Mouse (Mus musculus) thymus, adult 2 months (tissue): Measurements from ENCODE around the gene Ing1. TPM values are rescaled to one million over a fixed set of nuclear protein-coding genes. Genes with fewer than 3 reads are reported as not detected.

ENCODE experiments used
- DNase-seq: peaks from one replicate; pipeline ENCODE4 v3.0.0; 2021
- H3K27ac ChIP-seq: fragments of 200-500 bp; 2 replicates; pipeline ENCODE4 v1.5.1; 2012; ENCODE audit warnings: low read length, control low read depth; ENCODE audit not compliant: control insufficient read depth, insufficient read depth
- H3K27me3 ChIP-seq: fragments of 200-500 bp; 2 replicates; pipeline ENCODE4 v1.6.1; 2012; ENCODE audit warnings: mild to moderate bottlenecking, low read length, moderate library complexity, mixed read lengths; ENCODE audit not compliant: control insufficient read depth, insufficient read depth
- H3K36me3 ChIP-seq: fragments of 200-500 bp; 2 replicates; pipeline ENCODE4 v1.6.1; 2012; ENCODE audit warnings: mild to moderate bottlenecking, low read length, moderate library complexity; ENCODE audit not compliant: control insufficient read depth, insufficient read depth
- H3K4me1 ChIP-seq: fragments of 200-500 bp; replicated peaks from 2 replicates; pipeline ENCODE4 v1.6.1; 2012; ENCODE audit warnings: low read length; ENCODE audit not compliant: control insufficient read depth, insufficient read depth
- H3K4me3 ChIP-seq: fragments of 200-500 bp; 2 replicates; pipeline ENCODE4 v1.5.1; 2012; ENCODE audit warnings: mild to moderate bottlenecking, low read length, control low read depth, moderate library complexity; ENCODE audit not compliant: control insufficient read depth, insufficient read depth
- CTCF ChIP-seq: fragments of 200-500 bp; IDR thresholded peaks from 2 replicates; pipeline ENCODE4 v1.5.1; 2012; ENCODE audit warnings: mild to moderate bottlenecking, control low read depth, low read length, moderate library complexity, borderline replicate concordance; ENCODE audit not compliant: control insufficient read depth, poor library complexity, insufficient read depth; ENCODE audit errors: extremely low read depth
- POLR2A ChIP-seq: fragments of 200-500 bp; IDR thresholded peaks from 2 replicates; pipeline ENCODE4 v1.6.1; 2012; ENCODE audit warnings: mild to moderate bottlenecking, low read length, control low read depth, moderate library complexity; ENCODE audit not compliant: control insufficient read depth, poor library complexity, insufficient read depth; ENCODE audit errors: extremely low read depth
- WGBS: fragments of 180-500 bp; shearing (Covaris S2); methylation state at CpG from one replicate; pipeline ENCODE4 v1.1.7; 2018; 5-methylcytosine and 5-hydroxymethylcytosine counted together
- polyA plus RNA-seq: library from polyadenylated mRNA; depleted of rRNA; stranded (reverse); fragments of >200 nt; gene quantifications from 2 replicates; pipeline ENCODE4 v1.2.3, GENCODE M21; 2012

Ing1 gene
- polyA plus RNA-seq, 1 experiment, result 47.2 TPM

- no peaks in the 10 kb centered on the region for H3K27me3 ChIP-seq
- no peak overlapping the region for H3K4me3 ChIP-seq
- peaks cover 26% of the 10 kb centered on the region for H3K36me3 ChIP-seq
- no peak overlapping the region for H3K27ac ChIP-seq
- 98% methylated on average over 9 of the region's 9 CpGs for WGBS
- no peaks in the 10 kb centered on the region for H3K4me1 ChIP-seq
- DNase-seq, result no peak
- TF ChIP-seq POLR2A (no peak), CTCF (no peak)
Measured at GRCm38 (mm10) chr8:11516292-11516691, 39.1 kb upstream of the Ing1 start.

DNA sequence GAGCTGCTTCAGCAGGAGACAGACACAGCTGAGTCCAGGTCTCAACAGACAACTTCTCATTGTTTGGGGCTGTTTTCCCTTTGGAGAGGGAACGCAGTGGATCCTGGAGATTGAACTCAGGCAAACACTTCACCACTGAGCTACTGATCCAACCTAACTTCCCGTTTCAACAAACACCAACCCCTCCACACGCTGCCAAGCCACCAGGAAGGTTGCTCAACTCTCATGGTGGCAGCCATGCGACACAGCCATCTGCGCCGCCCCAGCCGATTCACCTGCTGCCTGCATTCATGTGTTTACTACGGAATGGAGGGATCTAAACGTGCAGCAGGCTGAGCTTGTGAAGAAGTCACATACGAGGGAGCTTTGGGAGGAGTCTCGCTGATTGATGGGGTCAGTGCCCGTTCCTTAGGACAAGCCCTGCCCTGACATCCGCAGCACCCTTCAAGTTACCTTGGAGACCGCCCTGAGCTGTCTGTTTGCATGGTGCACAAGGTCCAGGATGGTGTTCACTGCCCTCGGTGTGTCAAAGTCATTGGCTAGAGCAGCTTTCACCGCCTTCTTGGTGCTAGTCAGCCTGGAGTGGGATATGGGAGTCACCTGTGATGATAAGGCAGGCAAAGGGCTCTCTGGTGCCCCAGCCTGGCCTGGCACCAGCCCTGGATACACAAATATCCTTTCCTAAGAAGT lies 37.9 kb upstream of the Ing1 start:
- no peak overlapping the region for H3K27ac ChIP-seq
- WGBS, result 92% methylated on average over 16 of the region's 16 CpGs

DNA sequence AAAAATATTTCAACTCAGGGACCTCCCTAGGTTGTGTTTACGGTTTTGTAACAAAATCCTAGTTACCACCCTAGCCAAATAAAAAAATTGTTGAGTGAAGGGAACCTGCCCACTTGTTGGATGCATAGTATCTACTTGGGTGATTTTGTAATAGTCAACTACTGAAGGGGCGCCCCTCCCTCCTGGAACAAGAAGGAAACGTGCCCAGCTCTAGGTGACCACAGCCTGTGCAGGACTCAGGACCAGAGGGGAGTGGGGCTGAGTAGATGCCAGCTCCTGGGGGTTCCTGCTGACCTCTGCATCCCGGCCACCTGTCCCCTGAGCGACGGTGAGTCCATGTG lies 37.3 kb upstream of the Ing1 start:
- Histone ChIP-seq H3K36me3 (peaks cover 9% of the 10 kb centered on the region), H3K27ac (no peak overlapping the region)

More for the DNA sequence above, 37.9 kb upstream of the Ing1 start:
- Histone ChIP-seq H3K36me3 (peaks cover 14% of the 10 kb centered on the region), H3K27me3 (no peaks in the 10 kb centered on the region), H3K4me1 (no peaks in the 10 kb centered on the region), H3K4me3 (no peak overlapping the region)
- TF ChIP-seq POLR2A (no peak), CTCF (no peak)
- no peak for DNase-seq

DNA sequence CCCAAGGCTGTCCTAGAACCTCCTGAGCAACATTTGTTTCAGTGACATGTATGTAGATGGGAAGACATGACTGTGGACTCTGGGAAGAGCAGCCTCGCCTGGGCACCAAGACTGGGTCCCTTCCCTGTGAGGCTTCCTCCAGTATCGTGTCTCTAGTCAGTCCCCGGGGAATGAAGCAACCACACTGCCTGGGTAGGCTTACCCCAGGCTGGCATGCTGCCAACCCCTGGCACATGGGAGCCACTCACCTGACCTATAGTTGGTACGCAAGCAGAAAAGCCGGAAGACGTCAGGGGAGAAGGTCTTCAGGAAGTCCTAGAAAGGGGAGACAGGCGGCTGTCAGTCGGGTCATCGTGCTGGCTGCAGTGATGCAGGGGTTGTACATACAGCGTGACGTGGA lies 36.7 kb upstream of the Ing1 start:
- peaks cover 3% of the 10 kb centered on the region for H3K36me3 ChIP-seq
- no peaks in the 10 kb centered on the region for H3K4me1 ChIP-seq
- no peak overlapping the region for H3K4me3 ChIP-seq
- 92% methylated on average over 11 of the region's 11 CpGs for WGBS
- no peak for DNase-seq
- TF ChIP-seq POLR2A (no peak), CTCF (no peak)
- H3K27me3 ChIP-seq, result no peaks in the 10 kb centered on the region
- no peak overlapping the region for H3K27ac ChIP-seq

More for the DNA sequence above, 37.3 kb upstream of the Ing1 start:
- Histone ChIP-seq H3K4me1 (no peaks in the 10 kb centered on the region), H3K4me3 (no peak overlapping the region), H3K27me3 (no peaks in the 10 kb centered on the region)
- 91% methylated on average over 6 of the region's 6 CpGs for WGBS
- TF ChIP-seq CTCF (no peak), POLR2A (no peak)
- DNase-seq, result no peak

- Histone ChIP-seq H3K27ac (no peak overlapping the region), H3K27me3 (no peaks in the 10 kb centered on the region), H3K36me3 (no peaks in the 10 kb centered on the region; the same call in 1 of the 2 replicates), H3K4me3 (no peak overlapping the region), H3K4me1 (no peaks in the 10 kb centered on the region)
- TF ChIP-seq CTCF, result no peak
- TF ChIP-seq POLR2A, result no peak
- WGBS, result 98% methylated on average over 3 of the region's 3 CpGs
- DNase-seq, result no peak
Measured at GRCm38 (mm10) chr8:11523331-11523730, 32.0 kb upstream of the Ing1 start.

DNA sequence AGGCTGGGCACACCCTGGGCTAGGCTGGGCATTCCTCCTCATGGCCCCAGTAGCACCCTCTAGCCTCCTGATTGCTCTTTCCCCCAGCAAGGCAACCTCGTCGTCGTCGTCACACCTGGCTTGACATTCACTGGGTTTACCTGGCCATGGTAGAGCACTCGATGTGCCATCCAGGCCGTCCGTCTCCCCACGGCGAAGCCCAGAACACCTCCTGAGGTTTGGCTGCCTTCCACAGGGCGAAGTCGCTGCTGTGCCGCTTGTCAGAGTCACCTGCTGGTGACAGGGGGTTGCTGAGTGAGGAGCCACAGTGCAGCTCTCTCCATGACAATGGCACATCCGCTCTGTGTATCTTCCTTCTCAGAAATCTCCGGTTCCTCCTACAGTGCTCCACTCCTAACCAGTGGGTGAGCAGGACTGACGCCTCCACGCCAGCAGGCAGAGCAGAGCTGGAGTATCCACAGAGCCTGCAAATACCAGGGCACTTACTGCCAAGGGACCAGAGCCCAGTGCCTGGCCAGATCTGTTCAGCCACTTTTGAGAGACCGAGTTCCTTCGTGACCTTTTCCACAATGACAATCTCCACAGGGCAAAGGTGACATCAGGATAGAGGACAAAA lies 25.1 kb upstream of the Ing1 start:
- Histone ChIP-seq H3K36me3 (peaks cover 16% of the 10 kb centered on the region), H3K4me3 (no peak overlapping the region), H3K27ac (no peak overlapping the region), H3K27me3 (no peaks in the 10 kb centered on the region), H3K4me1 (no peaks in the 10 kb centered on the region)
- no peak for DNase-seq
- 94% methylated on average over 18 of the region's 18 CpGs for WGBS
- TF ChIP-seq POLR2A, result 0 out of 2 replicates have a peak, but pooled peaks have one; percentile 2
- no peak for TF ChIP-seq CTCF

GRCm38 (mm10) chr8:11530849-11531248 lies 24.5 kb upstream of the Ing1 start:
- H3K4me3 ChIP-seq, result no peak overlapping the region
- no peak for DNase-seq
- H3K27ac ChIP-seq, result no peak overlapping the region
- 94% methylated on average over 4 of the region's 4 CpGs for WGBS
- no peaks in the 10 kb centered on the region for H3K27me3 ChIP-seq
- TF ChIP-seq CTCF (no peak), POLR2A (no peak)
- H3K4me1 ChIP-seq, result no peaks in the 10 kb centered on the region
- peaks cover 16% of the 10 kb centered on the region for H3K36me3 ChIP-seq
